Mouse (Mus musculus): Measurements from ENCODE around the gene Ece1. TPM values are rescaled to one million over a fixed set of nuclear protein-coding genes. Genes with fewer than 3 reads are reported as not detected.

The Ece1 gene
- total RNA-seq, 2 experiments from 2014 or later = 119 to 133 TPM

DNA sequence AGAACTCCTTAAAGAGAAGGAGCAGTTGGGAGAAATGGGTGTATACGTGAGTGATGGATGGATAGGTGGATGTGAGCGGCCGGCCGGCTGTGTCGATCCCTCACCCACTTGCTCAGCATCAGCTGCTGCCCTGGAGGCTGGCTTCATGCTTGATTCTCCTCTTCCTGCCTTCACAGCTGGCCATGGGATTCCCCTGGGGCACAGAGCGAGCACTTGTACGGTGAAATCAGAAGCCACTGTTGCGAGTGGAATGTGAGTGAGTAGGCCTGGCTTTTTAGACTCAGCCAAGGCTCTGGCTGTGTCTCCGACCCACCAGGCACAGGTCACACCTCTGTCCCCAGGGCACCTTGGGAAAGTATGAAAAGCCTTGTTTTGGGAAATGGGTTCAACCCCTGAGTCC, 20.6 kb downstream of the Ece1 start:
- DNase-seq = peak; percentile 49

DNA sequence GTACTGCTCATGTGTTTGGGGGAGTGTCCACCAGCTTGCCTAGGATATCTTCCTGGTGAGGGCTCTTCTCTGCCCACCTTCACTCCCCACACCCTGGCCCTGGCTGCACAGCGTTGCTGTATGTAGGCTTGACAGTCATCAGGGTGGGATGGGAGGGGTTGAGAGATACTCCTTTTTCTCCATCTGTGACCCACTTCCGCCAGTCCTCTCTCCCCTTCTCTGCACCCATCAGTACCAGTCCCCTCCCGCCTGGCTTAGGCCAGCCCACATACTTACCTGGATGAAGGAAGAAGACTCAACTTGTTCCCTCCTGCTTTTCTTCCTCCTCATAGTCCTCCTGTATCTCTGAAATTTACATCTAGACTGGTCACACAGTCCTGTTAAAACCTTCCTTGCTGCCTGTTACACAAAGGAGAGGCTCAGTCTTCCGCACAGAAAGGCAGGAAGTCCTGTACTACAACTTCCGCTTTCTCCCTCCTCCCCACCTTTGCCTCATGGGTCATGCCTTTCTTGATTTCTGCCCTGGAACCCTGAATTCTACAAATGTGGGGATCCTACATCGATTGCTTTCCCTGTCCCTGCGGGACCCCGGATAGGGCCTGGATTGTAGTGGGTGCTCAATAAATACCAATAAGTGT, 21.6 kb downstream of the Ece1 start:
- no peak for DNase-seq

DNA sequence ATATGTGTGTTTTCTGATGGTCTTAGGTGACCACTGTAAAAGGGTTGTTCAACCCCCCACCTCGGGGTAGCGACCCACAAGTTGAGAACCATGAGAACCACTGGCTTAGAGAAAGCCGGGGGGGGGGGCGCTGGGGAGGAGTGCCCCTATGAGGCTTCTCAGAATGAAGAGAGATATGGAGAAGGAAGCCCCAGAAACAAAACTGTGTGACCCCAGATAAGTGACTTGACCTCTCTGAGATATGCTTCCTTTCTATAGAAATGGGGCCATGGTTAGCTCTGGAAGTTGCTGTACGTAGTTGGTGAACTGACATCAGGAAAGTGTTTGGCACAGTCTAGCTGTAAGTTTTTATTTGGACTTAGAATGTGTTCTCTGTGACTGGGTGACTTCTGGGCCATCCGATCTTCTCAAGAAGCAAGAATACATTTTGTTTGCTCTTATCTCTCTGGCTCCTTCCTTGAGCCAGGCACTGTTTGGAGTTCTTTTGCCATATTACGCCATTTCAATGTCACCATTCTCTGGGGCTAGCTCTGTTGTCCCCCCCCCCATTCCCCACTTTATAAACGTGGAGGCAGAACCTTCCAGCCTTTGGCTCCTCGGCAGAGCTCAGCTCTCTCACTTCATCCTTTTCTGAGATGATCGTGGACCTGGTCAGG, 25.4 kb downstream of the Ece1 start:
- no peak for DNase-seq

DNA sequence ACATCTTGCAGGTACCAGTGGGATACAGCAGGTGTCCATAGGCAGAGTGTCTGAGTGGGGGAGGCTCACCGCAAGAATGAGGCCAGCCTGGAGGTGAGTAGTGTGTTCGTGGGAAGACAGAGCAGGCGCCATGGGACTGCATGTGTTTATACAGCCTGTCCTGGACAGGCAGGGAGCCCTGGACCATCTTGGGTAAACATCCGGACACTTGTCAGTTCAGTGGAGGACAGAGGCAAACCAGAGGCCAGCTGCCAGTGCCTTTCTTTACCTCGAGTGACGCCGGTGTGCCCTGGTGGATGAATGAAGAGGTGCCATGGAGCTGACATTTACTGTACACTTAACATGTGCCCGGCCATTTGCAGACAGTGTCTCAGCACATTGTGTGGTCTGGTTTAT, 26.0 kb downstream of the Ece1 start:
- peak; percentile 25 for DNase-seq

DNA sequence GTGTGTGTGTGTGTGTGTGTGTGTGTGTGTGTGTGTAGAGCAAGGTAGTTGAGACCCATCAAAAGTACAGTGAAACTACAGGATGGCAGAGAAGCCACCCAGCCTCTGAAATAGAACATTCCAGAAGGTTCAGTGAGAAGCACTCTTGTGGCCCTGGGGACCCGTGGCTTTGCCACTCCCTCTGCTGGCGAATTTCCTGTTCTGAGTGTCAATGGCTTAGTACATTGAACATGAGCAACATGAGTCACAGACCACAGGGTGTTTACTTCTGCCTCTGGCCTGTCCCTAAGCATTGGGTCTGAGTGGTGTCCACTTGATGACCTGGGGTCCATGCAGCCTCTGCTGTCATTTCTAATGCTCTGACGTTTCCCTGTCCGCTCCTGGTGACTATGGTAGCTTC, 28.6 kb downstream of the Ece1 start:
- peak; percentile 51 for DNase-seq

DNA sequence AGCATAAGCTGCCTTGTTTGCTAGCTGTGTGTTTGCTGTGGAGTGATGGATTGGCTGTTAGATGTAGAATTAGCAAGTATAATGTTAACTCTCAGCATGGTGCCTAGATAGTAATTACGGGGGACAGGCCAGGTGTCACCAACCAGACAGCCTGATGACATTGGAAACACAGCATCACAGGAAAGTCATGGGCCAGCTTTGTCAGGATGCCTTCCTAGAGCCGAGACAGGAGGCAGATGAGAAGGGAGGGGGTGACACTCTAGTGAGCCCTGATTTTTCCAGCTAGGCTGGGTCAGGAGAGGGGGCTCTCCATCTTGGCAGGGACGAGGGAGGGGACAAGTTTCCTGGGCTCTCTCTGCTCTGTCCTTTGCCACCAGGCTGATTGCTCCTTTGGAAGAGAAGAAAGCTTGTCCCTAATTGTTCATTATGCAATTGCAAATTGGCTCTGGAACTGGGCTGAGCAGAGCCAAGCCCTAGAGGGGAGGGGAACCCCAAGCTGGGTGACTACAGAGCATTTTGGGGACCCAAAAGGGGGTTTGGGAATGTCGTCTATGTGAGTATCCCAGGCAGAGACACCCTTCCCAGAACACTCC, 29.6 kb downstream of the Ece1 start:
- DNase-seq = no peak

DNA sequence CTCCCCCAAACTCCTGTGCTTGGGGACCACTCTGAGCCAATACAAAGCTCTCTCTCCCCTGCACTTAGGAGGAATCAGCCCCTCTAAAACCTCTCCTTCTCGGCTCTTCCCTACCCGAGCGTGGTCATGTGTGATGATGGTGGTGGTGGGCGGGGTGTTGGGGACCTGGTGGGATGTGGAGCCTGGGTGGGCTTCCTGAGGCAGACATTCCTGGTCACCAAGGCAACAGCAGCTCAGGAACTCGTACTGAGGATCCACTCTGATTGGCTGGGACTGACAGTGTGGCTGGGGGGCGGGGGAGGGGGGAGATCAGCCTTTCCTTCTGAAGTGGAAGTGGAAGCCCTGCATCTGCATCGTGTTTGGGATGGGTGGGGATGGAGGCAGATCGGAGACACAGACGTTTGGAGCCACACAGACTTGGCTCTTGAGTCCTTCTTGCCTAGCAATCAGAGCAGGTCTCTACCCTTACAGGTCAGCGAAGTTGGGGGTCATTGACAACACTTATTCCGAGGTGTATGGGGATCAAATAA, 30.7 kb downstream of the Ece1 start:
- DNase-seq = no peak

DNA sequence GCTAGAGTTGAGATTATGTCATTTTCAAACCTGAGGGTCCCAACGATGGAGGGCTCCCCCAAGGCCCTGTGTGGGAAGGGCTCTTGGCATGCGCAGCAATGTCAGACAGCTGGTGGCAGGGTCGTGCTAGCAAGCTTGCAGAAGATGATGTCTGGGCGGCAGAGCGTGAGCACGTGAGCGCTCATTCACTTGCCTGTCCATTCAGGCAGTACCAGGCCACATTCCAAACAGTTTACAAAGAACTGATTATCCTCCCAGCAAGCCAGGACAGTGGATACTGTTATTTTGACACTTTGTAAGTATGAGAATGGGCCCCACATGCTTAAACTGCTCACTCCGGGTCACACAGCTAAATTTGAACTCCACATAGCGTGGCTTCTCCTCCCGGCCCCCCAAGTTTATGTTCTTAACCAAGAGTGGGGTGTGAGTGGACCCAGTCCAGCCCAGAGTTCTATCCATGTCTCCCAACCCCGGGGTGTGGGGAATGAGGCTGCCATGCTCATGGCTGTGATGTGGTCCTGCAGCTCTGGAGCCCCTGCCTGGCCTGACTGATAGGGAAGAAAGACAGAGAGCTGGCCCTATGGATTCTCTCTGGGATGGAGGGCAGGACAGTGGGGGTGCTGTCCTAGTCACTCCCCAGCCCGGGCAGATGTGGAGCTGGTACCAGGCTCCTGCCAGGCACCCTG, 34.7 kb downstream of the Ece1 start:
- no peak for DNase-seq

DNA sequence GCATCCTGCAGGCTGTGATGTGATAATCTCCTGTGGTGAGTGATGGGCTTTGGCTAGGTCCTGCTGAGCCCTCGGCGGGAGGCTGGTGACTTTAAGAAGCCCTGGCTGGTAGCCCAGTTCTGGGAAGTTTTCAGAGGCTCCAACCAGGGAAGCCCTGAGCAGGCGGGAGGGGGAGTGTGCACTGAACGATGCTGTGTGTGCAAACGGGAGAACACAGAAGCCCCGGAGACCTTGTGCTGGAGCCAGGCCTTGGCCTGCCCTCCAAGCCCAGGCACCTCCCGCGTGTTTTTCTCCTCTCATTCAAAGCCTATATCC, 35.2 kb downstream of the Ece1 start:
- DNase-seq = peak; percentile 86

DNA sequence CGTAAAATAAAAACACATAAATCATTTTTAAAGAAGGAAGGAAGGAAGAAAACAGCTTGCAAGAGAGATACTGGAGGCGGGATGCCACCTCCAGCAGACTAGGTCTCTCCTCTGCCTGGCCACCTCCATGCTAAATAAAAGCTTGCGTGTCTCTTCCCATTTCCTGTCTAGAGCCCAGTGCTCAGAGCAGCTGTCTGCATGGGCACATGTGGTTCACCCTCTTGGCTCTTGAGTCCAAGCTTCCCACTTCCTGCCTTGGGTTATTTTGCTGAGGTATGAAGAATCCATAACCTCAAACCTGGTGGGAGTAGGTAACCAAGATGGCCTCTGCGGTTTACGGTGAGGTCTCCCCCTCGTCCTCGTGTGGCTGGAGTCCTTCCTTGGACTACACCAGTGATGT, 36.5 kb downstream of the Ece1 start:
- no peak for DNase-seq

DNA sequence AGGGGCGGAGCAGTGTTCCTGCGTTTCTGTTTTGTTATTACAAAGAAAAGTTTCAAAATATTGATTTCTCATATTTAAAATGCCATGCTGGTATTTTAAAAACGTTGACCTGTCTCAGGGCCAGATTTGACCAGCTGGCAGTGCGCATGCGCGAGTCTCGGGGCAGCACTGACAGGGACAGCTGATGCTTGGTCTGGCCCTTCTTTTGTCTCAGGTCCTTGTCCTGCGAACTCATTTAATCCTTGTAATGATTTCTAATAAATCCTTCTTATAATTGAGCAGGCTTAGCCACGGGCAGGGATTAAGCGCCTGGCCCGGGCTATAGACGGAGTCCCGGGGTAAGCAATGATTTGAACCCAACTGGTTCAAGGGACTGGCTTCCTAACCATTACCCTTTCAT, 40.2 kb downstream of the Ece1 start:
- no peak for DNase-seq

DNA sequence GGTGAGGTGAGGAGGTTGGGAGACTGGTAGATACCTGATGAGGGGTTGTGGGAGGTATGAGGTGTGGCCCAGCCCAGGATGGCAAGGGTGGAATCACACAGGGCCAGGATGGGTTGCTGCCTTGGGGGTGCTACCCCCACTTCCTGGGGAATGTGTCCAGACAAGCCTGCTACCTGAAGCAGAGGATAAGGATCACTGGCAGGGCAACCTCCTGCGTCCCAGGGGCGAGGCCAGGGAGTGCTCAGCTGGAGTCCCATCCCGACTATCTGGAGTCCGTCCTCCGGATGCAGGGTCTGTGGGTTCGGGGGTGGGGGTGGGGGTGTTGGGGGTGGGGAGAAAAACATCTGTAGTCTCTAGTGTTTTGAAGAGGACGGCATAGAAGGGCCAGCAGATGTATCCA, 40.8 kb downstream of the Ece1 start:
- DNase-seq = no peak

DNA sequence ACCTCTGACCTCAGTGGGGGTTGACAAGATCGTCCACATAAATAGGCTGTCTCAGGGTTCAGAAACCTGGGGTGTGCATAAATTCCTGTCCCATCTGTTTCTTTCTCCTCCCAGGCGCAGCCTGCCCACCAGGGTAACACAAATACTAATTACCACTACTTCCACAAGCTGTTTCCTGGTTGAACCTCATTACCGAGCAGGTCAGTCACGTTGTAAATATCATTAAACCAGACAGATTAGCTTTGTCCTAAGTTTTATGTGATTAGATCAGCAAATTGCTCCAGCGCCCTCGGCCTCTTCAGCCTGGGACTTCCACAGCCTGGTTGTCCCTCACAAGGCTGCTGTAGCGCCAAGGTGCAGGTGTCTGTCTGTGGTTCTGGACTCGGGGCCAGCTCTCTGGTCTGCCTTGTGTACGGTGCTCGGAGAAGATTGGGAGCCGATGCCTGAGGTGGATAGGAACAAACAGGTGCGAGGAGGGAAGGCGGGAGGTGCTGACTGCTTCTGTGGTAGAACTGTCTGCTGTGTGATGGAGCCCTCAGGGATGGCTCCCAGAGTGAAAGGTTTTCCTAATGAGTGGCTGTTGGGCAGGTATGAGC, 43.0 kb downstream of the Ece1 start:
- DNase-seq = no peak

DNA sequence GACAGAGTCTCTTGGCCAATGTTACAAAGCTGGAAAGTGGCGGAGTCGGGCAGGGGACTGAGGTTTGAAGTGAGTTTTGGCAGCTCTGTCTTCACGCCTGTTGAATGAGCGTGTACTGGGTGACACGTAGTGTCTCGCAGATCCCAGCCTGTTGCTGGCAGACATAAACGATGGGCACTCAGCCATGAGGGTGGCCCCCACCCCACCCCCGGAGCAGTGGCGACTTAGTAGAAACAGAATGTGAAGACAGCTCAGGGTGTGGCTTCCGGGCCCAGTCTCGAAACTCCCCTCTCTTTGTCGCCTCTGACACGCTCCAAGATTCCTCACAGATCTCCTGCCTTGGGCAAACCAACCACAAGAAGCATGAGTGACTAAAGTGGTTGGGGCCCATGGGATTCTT, 45.9 kb downstream of the Ece1 start:
- DNase-seq = peak; percentile 74

DNA sequence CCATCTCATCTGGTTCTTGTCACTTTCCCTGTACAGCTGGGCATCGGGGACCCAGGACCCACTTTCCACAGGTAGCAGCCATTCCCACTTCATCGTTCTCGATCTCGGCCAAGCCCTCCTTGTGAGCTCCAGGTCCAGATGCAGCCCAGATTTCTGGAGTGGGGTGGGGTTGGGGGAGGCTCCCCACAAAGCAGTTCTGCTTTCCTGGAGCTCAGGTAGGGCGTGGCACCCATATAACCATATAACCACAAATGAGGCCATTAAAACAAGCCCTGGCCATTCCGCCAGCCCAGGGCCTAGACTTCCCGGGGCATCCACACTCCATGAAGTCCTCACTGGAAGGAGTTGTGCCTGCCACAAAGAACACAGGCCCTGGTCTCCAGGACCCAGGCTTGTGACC, 46.5 kb downstream of the Ece1 start:
- DNase-seq = no peak

DNA sequence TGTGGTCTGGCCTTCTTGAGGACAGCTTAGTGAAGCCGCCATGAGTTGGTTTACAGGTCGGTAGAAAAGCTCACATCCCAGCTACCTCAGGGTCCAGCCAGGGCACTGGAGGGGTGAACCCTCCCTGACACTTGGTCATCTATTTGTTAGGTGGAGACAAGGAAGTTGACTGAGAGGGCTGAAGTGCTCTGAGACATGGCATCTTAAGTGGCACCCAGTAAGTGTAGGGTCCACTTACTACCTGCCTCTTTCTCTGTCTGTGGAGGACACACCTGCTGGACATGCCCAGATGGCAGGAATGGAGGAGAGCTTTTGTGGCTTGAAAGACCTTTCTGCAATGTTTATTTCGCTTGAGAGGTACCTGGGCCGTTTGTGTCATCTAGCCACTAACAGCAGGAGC, 46.9 kb downstream of the Ece1 start:
- no peak for DNase-seq

DNA sequence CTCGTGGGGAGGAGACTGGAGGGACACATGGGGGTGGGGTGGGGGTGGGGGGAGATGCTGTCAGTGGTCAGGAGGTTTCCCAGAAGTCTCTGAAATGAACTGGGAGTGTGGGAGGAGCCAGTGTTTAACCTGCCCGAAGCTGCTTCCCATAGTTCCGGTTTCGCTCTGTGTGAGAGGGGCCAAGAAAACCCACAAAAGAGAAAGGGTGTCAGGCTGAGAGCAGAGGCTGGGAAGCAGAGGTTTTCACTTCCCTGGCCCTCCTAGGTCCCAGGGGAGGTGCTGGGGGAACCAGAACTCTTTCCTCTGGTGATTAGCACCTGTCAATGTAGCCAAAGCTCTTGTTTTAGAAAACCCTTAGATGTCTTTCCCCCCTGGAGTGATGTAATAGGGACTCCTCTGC, 47.4 kb downstream of the Ece1 start:
- DNase-seq = no peak

DNA sequence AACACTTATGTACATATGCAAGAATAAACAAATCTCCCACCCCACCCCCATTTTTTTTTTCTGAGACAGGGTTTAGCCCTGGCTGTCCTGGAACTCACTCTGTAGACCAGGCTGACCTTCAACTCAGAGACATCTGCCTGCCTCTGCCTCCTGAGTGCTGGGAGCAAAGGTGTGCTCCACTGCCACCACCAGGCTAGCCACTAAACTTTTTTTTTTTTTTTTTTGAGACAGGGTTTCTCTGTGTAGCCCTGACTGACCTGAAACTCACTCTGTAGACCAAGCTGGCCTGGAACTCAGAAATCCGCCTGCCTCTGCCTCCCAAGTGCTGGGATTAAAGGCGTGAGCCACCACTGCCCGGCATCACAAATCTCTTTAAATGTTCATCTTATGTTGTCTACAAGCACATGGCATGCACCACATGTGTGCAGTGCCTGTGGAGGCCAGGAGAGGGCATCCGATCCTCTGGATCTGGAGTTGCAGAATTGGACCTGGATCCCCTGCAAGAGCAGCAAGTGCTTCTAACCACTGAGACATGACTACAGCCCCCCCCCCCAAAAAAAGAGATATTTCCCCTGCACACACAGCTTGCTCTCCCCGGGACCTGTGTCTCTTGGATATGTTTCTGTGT, 48.5 kb downstream of the Ece1 start:
- peak; percentile 66 for DNase-seq

DNA sequence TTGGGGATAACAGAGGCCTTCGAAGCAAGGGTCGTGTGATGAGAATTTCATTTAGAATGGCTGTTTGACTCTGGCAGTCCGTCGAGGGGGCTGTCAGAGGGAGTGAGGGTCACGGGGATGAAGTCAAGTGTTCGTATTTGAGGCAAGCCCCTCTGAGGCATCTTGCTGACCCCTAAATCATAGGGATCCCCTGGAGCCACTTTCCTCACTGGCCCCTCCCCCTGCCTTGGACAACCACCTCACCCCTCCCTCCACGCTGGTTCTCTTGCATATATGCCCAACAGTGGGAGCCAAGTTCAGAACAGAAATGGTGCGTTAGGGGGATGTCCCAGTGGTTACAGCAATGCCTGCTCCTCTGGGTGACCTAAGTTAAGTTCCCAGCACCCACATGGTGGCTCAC, 49.6 kb downstream of the Ece1 start:
- DNase-seq = no peak

DNA sequence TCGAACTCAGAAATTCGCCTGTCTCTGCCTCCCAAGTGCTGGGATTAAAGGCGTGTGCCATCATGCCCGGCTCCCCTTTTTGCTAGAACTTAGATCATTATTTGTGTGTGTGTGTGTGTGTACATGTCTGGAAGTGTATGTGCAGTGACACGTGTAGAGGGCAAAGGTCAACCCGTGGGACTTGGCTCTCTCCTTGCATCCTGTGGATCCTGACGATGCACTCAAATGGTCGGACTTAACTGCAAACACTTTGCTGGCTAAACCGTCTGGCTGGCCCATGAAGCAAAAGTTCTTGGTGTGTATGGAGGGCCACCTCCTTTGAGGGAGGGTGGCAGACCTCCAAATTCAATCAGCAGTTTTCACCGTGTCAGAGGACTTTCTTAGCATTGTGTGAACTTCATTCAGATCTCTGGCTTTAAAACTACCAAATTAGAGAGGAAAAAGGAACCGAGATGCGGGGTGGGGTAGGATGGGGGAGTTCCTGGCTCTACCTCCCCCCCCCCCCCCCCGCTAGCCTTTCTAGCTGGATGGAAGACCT, 50.8 kb downstream of the Ece1 start:
- DNase-seq = peak; percentile 28

DNA sequence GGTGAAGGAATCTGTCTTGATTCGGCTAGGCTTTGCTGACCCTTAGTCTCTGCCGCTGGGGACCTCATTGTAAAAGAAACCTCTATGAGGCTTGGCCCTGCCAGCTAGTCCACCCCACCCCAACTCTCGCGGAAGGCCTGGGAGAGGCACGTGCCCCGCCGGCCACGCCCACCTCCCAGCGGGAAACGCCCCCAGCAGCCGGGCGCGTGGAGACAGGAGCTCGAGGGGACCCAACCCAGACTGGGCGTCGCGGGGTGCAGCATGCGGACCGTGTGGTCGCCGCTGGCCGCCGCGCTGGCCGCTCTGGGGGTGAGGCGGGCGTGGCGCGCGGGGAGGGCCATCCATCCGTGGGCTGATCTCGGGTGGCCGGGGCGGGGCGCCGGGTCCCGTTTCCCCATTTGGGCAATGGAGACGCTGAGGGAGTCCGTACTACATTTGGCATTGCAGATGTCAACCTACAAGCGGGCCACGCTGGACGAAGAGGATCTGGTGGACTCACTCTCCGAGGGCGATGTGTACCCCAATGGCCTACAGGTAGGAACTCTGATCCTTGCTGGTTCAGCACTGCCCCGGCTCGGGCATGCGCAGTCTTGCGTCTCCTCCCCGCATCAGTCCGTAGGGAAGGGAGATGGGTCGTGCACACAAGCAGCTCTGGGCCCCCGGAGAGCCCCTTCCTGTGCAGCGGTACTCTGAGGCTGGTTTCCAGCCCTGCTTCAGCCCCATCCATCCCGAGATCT, 51.5 kb downstream of the Ece1 start:
- DNase-seq = peak; percentile 86

DNA sequence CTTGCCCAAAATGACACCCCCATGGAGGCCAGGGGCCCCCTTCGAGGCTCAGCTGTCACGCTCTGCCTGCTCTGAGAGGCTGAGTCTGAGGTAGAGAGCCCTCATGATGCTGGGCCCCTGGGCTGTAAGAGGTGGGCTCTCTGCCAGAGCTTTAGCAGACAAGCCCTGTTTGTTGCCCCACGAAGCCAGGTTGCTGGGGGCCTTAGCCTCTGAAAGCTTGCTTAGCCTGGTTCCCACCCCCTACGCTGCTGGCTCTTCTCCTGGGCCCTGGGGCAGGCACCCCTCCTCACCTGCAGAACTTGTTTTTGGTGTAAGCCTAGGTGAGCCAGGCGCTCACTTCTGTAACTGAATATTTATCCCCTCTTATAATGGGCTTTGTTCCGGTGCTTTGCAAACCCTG, 55.6 kb downstream of the Ece1 start:
- no peak for DNase-seq

Data from heart, postnatal 4 days (tissue).